Mouse (Mus musculus) cerebellum, adult 9-11 months (tissue): Measurements from ENCODE around the gene Tmod1.

Source experiments
- DNase-seq: peaks from one replicate; pipeline ENCODE4 v3.0.0; 2022

Tmod1 gene

DNA sequence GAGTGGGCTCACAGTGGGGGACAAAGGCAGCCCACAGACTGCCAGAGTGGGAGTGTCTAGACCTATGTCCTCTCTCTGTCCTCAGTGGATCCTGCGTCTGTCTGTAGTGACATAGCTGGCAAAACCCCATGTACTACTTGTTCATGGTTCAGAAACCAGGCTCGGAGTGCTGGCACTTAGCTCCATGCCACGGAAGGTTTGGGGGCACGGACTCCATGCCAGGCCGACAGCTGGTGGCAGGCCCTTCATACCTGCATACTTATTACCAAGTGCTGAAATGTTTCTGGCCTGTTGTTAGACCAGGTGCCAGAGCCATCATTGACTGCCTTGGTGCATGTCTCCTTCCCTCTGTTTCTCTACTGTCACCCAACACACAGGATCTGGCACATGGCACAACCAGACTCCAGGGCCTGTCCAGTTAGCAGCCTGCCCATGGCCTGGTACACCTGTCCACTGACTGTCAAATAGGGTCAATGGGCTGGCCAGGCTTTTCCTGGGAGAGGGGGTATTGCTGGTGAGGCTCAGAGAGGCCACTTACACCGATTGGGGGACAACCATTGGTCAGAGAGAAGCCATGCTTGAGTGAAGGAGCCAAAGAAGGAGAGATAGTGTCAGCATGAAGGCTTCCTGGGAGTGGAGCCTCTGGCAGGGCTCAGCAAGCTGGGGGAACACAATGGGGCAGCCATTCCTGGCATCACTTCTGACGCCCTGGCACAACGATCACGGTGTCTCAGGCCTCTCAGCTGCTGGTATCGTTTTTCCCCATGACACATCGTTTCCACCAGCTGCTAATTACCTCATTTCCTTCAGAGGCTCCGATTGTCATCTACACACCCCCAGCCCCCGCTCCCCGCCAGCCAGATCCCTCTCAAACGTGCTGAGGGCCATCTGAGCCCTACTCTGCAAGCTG is 56.4 kb downstream of the Tmod1 start:
- peak; percentile 81 for DNase-seq

DNA sequence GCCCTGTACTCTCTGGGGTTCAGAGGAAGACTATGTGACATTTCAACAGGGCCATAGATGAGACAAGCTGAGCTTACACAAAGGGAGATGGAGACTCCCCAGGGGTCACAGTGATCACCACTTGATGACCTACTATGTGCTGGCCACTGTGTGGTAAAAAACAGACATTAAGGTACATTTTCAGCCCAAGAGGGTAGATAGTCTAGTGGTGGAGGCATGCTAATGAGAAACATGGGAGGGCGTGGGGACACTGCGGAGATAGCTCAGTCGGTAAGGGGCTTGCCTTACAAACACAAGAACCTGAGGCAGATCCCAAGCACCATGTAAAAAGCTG is 57.1 kb downstream of the Tmod1 start:
- no peak for DNase-seq

DNA sequence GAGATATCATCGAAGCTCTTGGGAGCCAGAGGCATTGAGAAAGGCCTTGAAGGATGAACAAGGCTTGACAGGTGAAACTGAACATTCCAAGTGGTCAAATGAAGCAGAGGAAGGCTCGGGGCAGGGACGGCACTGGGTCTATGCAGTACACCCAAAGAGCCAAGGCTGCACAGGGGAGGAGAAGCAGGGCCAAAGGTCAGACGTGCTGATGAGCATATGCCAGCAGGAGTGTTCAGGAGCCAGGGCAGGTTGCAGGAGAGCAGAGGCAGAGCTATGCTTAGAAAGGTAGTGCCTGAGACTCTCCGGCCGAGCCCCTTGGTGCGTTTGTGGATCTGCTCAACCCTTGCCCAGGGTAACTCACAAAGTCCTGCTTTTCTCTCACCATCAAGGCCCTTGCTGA is 57.8 kb downstream of the Tmod1 start:
- DNase-seq: no peak

DNA sequence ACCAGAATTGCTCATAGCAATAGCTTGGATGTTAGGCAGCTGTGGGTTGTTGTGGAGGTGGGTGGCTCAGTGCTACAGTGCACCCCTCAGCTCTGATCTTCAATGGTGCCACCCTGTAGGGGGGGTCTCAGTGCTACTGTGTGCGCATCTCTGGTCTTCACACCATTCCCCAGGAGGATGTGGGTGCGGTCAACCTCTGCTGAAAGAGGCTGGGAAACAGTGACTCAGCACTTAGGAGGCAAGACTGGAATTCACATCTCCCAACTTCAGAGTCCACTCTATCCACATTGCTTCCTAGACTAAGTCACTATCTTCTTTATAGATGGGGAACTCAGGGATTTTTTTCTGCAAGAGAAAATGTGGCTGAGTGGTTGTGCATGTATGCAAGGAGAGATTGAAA is 58.9 kb downstream of the Tmod1 start:
- DNase-seq: no peak

DNA sequence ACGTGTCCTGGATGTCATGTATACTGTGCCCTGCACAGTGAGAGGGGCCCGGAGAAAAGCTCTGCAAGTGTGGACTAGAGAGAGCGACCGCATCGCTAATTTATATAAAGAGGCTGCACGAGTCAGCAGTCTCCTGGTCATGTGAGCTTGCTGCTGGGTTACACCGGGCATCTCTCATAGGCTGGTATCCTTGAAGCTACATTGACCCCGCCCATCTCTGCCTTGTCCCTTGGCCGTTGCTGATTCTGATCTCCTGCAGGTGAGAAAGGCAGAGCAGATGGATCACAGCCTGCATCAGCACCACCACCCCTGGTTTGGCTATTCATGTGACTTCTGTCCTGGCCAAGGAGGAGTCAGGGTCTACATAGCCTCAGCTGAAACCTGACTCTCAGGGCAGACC is 60.4 kb downstream of the Tmod1 start:
- peak; percentile 71 for DNase-seq

DNA sequence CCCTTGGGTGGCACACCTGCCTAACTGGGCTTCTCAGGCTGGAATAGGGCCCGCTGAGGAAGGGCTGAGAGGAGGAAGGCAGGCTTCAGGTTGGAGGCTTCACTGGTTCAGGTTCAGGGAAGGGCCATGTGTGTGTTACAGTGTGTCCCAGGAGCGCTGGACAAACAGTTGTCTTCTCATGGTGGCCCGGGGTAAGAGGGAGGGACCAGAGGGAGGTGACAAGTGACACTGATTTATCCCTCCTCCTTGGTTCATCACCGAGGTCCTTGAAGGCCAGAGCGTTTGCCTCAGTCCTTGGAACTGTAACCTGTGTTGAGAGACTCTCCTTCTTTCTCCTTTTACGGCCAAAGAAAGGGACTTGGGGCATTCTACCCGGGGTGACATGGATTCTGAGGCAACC is 61.8 kb downstream of the Tmod1 start:
- no peak for DNase-seq

DNA sequence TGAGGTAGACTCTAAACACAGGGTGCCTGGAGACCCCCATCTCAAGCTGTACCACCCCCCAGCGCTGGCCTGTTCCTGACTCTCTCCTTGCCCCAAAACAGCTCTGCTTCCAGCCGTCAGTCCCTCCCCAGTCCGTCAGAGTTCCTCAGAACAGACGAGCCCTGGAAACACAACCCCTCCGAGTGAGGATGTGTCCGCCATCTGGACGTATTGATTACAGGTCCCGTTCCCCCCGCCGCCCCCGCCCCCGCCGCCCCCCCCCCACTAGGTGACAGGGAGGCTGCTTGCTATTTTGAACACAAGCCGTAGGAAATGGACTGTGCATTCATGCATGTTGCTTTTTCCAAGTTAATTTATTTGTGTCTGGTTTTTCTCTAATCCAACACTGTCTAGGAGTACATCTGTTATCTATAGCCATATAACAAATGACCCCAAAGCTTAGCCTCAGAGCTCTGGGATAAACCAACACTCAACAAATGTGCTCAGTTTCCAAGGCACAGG is 62.5 kb downstream of the Tmod1 start:
- DNase-seq: no peak

DNA sequence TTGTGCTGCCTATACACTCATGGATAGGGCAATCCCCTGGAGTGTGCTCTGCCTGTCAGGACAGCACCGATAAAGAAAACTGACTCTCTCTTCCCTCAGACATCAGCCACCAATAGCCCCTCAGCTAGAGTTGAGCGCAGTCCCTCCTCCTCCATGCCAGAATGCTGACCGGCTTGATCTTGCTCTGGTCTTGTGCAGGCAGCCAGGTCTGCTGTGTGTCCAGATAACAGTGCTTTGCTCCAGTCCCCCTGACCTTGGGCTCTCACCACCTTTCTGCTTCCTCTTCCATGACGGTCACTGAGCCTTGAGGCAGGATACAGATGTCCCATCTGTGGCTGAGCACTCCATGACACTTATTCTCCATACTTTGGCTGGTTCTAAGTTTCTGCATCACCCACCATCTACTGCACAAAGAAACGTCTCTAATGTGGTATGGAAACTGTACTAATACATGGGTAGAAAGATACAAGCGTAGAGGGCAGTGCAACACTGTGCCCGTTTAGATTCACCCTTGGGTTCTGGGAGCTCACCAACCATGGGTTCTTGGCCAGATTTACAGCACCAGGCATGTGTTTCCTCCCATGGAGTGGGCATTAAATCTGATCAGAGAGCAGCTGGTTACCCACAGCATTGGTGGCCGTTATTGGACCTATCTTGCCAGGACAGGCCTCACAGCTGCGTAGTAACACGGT is 63.5 kb downstream of the Tmod1 start:
- no peak for DNase-seq

DNA sequence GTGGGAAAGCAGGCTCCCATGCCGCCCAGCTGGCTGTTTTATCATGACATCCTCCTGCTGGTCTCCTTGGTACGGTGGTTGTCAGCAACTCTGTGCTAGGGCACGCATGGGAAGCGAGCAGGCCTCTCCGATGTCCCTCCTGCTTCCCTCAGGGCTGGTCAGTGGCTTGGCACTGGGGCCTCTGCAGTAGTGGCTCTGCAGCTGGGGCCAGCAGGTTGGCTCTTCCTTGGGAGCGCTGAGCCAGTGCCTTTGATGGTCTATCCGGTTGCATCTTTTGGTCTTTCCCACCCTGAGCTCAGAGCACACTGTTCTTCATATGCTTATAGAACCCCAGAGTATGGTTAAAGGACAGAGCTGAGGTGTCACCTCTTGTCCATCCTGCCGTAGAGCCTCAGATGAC is 71.3 kb downstream of the Tmod1 start:
- no peak for DNase-seq

DNA sequence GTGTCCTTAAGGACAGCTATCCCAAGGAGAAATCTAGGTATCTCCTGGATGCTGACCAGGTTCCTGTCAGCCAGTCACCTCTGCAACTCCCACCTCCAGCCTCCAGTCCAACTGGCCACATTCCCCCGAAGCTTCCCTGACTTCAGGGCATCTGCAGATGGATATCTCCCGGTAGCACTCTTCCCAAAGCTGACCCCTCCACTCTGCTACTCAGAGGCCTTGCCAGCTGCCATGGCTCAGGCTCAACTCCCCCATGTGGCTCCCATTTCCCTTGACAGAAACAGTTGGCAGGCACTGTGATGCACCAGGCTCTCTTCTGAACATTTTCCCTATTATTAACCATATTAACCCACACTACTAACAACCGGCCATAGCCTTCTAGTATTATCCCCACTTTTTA is 72.6 kb downstream of the Tmod1 start:
- peak; percentile 79 for DNase-seq

DNA sequence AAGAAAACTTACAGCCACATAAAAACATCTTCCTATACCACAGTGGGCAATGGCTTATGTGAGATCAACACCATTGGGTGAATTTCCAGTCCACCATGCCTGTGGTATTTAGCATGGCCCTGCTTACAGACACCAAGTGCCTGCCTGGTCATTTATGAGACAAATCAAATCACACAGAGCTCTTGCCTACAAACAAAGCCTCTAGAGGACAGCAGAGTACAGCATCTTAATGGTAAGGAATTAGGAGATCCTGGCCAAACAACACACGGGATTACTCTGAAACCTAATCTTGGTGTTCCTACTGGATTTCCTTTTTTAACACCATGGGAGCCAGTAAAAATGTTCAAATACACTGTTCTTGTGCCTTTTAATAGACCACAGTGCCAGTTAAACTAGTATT is 76.6 kb downstream of the Tmod1 start:
- no peak for DNase-seq

DNA sequence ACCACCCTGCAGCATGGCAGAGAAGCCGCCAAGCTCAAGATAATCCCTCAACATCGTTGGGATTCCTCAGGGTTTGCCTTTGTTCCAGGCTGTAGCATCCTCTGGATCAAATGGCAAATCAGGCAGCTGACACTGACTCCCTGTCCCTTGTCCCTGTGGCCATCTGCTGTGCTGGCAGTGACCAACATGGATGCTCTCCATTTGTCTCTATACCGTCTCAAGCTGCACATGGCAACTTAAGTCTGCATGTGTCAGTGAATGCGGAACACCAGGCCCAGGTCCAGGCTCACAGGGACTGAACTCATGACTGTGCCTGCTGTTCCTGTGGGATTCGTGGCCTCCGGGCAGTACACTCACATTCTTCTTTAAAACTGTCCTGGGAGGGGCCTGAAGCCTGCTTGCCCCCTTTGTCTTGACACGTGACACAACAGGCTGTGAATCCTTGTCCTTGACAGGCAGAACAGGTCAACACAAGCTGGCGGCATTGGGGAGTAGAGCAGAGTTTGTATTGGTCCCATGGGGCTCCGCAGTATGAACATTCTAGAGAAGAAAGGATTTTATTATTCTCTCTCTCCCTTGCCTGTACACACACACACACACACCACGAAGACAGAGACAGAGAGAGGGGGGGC is 77.9 kb downstream of the Tmod1 start:
- peak; percentile 91 for DNase-seq

DNA sequence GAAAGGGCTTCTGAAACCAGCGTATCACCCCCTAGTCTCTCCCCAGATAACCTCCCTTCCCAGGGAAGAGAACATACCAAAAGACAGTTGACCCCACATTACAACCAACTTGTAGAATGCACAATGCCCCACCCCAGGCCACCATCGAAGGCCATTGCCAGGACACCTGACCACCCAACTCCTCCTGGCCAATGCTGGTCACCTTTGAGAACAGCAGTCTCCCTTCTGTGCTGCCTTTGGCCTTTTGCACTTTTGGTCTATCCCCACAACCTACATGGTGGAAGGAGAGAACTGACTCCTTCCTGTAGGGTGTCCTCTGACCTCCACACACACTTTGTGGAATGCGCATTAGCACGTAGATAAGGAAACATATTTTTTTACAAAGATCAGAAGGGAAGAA is 78.8 kb downstream of the Tmod1 start:
- no peak for DNase-seq

DNA sequence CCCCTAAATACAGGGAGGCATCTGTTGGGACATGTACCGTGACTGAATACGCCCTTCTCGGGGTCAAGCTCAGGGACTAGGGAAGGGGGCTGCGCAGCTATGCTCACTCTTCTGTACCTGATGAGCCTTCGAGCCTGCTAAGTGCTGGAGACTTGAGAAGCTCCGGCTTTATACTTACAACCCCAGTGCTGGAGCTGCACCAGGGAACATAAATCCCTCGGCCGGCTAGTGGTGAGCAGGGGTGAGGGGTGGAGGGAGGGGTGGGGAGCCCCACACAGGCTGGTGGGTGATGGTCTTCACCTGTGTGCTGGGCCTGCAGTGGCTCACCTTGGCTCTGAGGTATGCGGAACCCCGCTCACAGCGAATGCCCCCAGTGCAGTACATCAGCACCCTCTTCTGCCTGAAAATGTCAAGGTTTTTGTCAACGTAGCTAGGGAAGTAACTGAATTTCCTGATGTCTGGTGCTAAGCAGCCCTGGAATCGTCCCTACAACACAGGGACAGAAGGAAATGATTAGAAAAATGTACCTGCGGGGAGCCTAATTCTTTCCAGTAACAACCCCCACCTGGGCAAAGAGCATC is 80.9 kb downstream of the Tmod1 start:
- DNase-seq: no peak

DNA sequence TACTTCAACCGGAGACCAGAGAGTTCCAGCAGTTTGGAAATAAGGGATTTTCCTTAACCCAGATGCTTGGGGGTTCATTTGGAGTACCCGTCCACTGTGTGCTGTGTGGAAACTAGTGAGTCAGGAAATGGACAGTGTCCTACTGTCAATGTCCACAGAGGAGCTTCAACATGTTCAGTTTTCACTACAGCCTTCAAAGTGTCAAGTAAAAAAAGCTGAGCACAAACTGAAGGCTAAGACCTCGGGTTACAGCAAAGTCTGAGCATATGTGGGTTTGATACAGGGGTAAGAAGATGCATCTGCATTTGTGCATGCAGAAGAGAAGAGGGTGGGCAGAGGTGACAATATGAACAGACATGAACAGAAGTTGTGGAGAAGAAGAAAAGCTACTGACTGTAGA is 82.0 kb downstream of the Tmod1 start:
- no peak for DNase-seq

DNA sequence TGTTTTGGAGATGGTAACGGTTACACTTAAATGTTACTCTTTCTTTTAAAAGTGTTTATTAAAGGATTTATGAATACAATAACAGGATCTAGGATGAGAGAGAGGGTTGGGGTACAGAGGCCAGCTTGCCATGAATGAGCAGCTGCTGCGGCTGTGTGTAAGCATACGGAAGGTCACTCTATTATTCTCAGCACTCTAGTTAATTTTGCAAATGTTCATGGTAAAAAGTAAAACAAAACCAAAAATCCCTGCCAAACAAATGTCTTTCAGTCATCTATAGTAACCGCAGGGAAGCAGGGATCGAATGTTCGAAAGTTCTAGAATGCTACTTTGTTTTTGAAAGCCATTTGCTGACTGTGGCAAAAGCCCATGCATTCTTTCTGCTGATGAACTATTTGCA is 84.6 kb downstream of the Tmod1 start:
- DNase-seq: no peak

DNA sequence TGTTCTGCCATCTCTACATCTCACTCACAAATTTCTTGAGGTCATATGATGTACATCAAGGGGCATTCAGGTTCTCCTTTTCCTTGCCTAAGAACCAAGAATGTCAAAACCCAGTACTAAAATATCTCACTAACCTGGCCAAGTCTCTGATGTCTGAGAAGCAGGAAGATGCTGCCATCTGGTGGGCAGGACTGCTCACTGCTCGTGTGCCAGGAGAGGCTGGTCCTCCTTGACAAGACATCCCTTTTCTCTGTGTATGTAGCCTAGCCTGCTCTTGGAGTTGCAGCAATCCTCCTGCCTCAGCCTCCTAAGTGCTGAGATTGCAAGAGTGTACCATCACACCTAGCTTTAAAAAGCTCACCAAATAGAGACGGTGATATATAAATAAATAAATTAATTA is 87.8 kb downstream of the Tmod1 start:
- DNase-seq: peak; percentile 82

DNA sequence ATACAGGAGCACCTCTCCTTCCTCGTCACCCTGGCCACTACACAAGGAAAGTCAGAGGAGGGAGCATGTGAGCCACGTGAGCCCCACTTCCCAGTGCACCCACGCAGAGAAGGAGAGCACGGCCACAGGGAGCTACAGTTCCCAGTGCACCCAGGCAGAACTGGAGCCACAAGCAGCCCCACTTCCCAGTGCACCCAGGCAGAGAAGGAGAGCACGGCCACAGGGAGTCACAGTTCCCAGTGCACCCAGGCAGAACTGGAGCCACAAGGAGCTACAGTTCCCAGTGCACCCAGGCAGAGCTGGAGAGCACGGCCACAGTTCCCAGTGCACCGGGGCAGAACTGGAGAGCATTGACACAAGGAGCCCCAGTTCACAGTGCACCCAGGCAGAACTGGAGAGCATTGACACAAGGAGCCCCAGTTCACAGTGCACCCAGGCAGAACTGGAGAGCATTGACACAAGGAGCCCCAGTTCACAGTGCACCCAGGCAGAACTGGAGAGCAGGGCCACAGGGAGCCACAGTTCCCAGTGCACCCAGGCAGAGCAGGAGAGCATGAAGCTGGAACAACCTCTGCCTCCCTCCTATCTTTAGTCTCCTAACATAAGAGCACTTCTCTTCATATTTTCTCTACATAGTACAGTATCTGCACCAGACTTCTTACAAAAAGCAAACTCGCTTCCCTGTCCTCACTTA is 90.7 kb downstream of the Tmod1 start:
- no peak for DNase-seq

DNA sequence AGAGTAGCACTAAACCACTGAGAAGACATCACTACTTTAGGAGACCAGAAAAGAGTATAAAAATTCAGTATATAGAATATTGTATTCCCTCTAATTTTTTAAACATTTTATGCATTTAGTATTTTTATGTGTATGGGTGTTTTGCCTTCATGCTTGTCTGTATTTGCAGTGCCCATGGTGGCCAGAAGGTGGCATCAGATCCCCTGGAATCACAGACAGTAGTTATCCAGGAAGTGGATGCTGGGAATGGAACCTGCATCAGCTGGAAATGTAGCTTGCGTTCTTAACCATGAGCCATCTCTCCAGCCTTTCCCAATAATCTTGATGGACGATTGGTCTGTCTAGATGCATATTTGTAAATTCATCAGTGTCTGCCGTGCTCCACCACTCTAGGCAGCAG is 91.5 kb downstream of the Tmod1 start:
- no peak for DNase-seq

DNA sequence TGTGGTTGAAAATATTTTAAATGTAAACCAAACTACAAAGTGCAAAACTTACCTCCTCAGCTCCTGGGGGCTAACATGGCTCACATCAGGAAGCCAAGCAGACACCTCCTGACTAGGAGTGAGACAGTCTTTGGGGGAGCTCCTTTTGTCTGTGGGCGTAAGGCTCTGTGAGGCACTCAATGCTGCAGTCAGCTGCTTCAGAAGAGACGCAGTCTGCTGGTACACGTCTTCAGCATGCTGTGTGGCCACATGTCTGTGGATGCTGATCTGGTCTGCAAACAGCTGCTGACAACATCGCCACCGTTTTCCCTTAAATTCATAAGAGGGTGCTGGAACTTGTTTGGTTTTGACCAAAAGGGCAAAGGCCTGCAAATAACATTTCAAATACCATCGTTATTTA is 93.1 kb downstream of the Tmod1 start:
- DNase-seq: no peak

DNA sequence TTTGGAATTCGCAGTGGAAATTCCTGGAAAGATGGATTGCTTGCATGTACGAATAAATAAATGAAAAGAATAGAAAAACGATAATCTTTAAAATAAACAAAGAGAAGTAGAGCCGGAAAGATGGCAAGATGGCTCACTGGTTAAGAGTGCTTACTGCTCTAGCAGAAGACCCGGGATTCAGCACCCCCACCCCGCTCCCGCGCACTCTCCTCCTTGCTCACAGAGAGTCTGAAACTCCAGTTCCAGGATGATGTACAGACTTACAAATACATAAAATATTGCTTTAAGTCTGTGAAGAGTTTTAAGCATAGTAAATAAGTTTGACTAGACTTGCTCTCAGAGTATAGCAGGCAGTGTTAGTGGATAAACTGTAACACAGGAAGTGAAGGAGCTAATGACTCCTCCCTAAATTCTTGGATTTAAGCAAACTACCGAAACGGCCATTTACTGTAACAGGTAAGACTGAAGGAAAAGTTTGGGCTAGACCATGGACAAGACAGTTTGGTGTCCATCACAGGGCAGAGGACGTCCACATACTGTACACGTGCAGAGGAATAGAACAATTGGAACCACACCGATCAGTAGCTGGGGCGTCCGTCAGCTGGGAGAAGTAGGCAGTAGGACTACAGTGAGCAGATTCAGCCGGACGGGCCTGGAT is 99.0 kb downstream of the Tmod1 start:
- no peak for DNase-seq
